Mouse (Mus musculus) brain, embryonic 14.5 days (tissue): ENCODE results near the gene Gm4881.

Experiments
- CTCF ChIP-seq: fragments of 200-500 bp; IDR thresholded peaks from 2 replicates; pipeline ENCODE4 v1.5.1; 2012; ENCODE audit warnings: inconsistent platforms, mild to moderate bottlenecking, moderate library complexity, borderline replicate concordance; ENCODE audit not compliant: insufficient read depth, insufficient read length; ENCODE audit errors: extremely low read depth
- POLR2A ChIP-seq: fragments of 200-500 bp; IDR thresholded peaks from 2 replicates; pipeline ENCODE4 v1.6.1; 2012; ENCODE audit warnings: mild to moderate bottlenecking, inconsistent platforms, borderline replicate concordance; ENCODE audit not compliant: poor library complexity, insufficient read depth, insufficient read length, severe bottlenecking; ENCODE audit errors: extremely low read depth

DNA sequence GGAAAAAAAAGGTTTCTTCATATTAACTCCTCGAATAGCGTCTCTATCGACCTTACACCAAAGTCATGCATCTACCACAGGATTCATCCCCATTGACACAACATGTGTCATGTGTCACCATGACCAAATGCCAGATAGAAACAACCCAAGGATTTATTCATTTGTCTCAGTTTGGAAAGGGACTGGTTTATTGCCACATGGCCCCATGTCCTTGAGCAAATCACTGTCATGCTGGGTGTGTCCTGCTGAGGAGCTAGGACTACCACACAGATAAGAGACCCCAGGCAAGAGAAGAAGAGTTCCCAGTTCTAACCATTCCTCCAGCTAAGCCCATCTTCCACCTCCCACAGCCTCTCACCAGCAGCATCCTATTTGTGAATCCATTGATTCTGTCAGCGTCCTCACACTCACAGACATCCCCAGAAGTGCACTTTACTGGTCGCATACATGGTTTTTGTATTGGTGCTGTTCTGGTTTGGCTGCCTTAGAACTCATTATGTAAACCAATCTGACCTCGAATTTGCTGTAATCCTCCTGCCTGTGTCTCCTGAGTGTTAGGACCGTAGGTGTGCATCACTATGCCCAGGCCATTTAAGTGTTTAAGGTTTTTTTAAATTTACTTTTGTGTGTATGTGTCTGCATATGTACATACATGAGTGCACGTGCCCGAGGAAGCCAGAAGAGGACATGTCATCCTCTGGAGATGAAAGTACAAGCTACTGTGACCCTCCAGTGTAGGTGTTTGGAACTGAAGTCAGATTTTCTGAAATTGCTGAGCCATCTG lies 61.7 kb downstream of the Gm4881 start:
- TF ChIP-seq POLR2A (no peak), CTCF (no peak)
